Mouse (Mus musculus) frontal cortex, adult (tissue): ENCODE measurements around the gene Fnbp4.
A peak's percentile ranks its signal among the peaks of the same experiment; 100 is the strongest.
"Not testable (repeated sequence)": the region's sequence is repeated elsewhere in the genome, so short reads cannot be mapped to it uniquely, and the experiment has no call there.

ENCODE experiments used
- ATAC-seq: cut with Nextera tagmentation; 2 replicates; pipeline ENCODE4 v1.9.2; 2017; ENCODE audit warnings: mild to moderate bottlenecking, moderate library complexity, mixed read lengths; ENCODE audit not compliant: low TSS enrichment

Gene Fnbp4

GRCm38 (mm10) chr2:90782901-90783486 lies 37.8 kb downstream of the Fnbp4 start:
- ATAC-seq: peak; percentile 50; the same call in 1 of the 2 replicates

GRCm38 (mm10) chr2:90788126-90788525 lies 43.0 kb downstream of the Fnbp4 start:
- ATAC-seq: no peak

- peak; percentile 33; the same call in 1 of the 2 replicates for ATAC-seq
These were observed 63.3 kb downstream of the Fnbp4 start for GRCm38 (mm10) chr2:90808241-90809126.

GRCm38 (mm10) chr2:90810751-90811150 lies 65.6 kb downstream of the Fnbp4 start:
- ATAC-seq: no peak

GRCm38 (mm10) chr2:90815266-90815665 lies 70.1 kb downstream of the Fnbp4 start:
- no peak for ATAC-seq

- no peak for ATAC-seq
These were observed 71.0 kb downstream of the Fnbp4 start for GRCm38 (mm10) chr2:90816144-90816543.

- peak; percentile 83 for ATAC-seq
These were observed 73.5 kb downstream of the Fnbp4 start for GRCm38 (mm10) chr2:90818710-90819109.

- no peak for ATAC-seq
These were observed 75.7 kb downstream of the Fnbp4 start for GRCm38 (mm10) chr2:90820894-90821293.

GRCm38 (mm10) chr2:90822978-90823377 lies 77.8 kb downstream of the Fnbp4 start:
- no peak for ATAC-seq

- ATAC-seq: peak; percentile 84
These were observed 78.6 kb downstream of the Fnbp4 start for GRCm38 (mm10) chr2:90823781-90824180.

GRCm38 (mm10) chr2:90824528-90824927 lies 79.4 kb downstream of the Fnbp4 start:
- ATAC-seq: not testable (repeated sequence)

GRCm38 (mm10) chr2:90825515-90826172 lies 80.5 kb downstream of the Fnbp4 start:
- ATAC-seq: no peak

- no peak for ATAC-seq
These were observed 83.6 kb downstream of the Fnbp4 start for GRCm38 (mm10) chr2:90828739-90829138.
